Mouse (Mus musculus): ENCODE measurements around the gene Ndufa4l2.

Gene Ndufa4l2

DNA sequence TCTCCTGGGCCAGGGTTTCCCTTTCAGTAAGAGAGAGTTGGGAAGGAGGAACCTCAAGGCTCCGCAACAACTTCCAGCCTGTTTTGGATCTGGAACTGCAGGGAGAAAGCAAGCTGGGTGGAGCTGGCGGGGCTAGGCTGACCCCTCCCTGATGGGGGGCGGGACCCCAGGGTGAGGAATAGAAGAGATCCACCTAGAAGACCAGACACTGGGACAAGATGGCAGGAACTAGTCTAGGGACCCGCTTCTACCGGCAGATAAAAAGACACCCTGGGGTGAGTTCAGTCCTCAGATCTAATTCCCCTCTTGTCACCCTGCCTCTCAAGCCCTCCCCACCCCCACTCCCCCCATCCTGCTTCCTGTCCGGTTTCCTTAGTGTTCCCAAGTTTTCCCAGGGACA is at the start of gene Ndufa4l2:
Ndufa4l2 (plus strand) TSS at position 204 of the 400 bp plus-strand sequence.
- DNase-seq (ENCODE audit: low spot score): no peak

- peak; percentile 28 for DNase-seq (ENCODE audit: low spot score)
Measured at GRCm38 (mm10) chr10:127471281-127471988, 43.3 kb upstream of the Ndufa4l2 start.

GRCm38 (mm10) chr10:127472722-127473121 is 42.0 kb upstream of the Ndufa4l2 start:
- peak; percentile 9 for DNase-seq (ENCODE audit: low spot score)

DNA sequence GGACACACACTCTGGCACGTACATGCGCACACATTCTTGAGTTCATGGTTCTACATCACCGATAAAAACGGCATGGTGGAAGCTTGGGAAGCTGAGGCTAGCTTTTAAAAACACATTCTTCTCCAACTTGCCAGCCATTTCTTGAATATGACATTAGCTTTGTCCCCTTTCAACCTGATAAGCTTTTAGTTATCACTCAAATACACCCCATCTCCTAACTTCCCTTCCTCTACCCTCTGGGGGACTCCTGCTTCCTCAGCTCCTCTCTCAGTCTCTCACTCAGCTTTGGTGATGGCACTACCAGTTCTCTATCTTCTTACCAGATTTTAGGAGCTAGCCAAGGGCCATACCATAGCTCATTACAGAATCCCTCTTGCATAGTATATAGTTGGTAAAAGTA is 39.6 kb upstream of the Ndufa4l2 start:
- no peak for DNase-seq (ENCODE audit: low spot score)

- DNase-seq (ENCODE audit: low spot score): no peak
Measured at GRCm38 (mm10) chr10:127476541-127476940, 38.2 kb upstream of the Ndufa4l2 start.

DNA sequence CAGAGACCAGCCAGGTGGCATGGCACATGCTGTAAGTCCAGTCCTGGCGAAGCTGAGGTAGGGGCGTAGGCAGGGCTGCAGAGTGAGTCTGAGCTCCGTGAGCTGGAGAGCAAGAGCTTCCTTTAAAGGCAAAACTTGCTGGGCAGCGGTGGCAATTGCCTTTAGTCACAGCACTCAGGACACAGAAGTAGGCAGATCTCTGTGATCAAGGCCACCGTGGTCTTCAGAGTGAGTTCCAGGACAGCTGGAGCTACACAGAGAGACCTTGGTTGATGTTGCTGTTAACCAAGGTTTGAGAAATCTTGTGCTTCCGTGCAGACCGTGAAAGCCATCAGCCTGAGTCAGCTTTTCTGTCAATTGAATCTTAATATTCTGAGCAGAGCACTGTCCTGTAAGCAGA is 37.5 kb upstream of the Ndufa4l2 start:
- no peak for DNase-seq (ENCODE audit: low spot score)

GRCm38 (mm10) chr10:127479131-127479530 is 35.6 kb upstream of the Ndufa4l2 start:
- DNase-seq (ENCODE audit: low spot score): no peak

- no peak for DNase-seq (ENCODE audit: low spot score)
Measured at GRCm38 (mm10) chr10:127480833-127481813, 33.6 kb upstream of the Ndufa4l2 start.

DNA sequence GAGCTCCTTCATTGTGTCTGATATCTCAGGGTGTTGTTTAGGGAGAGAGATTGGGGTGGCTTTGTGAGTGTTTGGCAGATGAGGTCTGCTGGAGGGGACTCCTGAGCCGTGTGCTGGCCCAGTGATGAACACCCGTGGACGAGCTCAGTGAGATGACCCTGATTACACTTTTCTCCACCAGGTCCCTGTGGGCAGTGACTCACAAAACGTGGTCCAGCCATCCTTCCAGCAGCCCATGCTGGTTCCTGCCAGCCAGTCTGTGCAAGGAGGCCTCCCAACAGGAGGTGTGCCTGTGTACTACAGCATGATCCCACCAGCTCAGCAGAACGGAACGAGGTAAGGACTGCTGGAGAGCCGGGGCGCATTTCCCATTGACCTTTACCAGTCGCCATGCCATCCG is 29.5 kb upstream of the Ndufa4l2 start:
- no peak for DNase-seq (ENCODE audit: low spot score)

DNA sequence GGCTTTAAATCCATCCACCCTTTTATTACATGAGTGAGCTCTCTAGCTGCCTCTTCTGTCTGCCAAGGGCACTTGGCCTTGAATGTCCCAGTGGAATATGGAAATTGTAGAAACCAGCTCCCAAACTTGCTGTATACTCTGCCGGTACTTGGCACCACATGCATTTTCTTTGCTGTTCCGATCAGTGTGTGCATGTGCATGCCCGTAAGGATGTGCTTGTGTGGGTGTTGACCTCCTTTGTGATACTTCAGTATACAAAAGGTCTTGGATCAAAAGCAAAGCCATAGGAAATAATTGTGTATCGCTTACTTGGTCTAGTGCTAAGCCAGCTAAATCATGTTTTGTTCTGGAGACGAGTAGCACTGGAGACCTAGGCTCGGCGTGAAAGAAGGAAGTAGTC is 25.9 kb upstream of the Ndufa4l2 start:
- no peak for DNase-seq (ENCODE audit: low spot score)

DNA sequence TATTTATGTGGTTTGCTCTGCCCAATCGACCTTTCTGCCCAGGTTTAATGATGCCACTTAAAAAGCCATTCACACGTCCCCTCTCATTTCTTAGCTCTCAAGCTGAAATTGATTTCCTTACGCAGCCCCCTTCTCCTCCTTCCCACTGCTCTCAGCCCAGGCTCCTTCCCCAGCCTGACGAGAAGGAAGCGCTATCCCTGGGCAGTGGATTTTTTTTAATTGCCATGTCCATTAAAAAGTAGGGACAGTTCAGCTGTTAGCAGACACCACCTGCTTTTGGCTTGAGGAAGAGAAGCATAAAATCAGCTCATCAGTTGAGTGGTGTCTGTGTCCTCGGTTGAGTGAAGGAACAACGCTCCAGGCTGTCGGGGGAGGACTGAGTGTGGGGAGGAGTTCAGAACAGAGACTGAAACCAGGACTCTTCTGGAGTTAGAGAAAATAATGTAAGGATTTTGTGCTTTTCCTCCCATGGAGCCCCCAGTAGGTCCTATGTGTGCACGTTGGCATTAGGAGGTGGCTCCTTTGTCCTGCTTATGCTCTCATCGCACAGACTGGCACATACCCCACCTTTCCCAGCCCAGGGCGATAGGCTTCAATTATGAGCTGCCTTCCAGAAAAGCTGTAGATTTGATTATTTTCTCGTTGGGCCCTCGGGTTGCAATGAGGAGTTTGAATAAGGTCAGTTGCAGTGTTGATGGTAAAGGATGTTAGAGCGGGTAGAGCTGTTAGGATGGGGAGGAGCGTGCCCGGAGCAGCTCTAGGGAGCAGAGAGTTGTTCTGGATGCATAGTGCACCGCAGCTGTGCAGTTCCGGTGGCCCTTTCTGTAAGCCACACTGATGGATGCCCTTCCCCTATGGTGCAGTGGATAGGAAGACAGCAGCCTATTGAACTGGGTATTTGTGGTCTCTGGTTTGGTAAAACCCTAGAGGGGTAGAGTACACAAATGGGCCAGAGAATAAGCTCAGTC is 24.3 kb upstream of the Ndufa4l2 start:
- no peak for DNase-seq (ENCODE audit: low spot score)

DNA sequence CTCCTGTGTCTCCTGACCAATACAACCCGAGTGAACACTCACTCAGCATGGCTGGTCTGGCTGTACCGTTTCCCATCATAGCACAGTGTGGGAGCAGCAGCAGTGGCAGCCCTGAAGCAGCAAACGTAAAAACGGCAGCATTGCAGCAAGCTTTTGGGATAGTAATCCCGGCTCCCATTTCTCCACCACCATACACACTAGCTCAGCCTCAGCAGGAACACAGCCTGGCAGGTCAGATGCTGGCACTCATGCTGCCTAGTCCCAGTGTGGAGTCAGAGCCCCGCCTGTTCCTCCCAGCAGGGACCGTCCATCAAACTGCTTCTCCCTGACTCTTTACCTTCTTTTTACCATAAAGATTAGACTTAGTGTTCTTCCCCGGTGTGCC is 23.6 kb upstream of the Ndufa4l2 start:
- DNase-seq (ENCODE audit: low spot score): no peak

- no peak for DNase-seq (ENCODE audit: low spot score)
Measured at GRCm38 (mm10) chr10:127492118-127492517, 22.6 kb upstream of the Ndufa4l2 start.

DNA sequence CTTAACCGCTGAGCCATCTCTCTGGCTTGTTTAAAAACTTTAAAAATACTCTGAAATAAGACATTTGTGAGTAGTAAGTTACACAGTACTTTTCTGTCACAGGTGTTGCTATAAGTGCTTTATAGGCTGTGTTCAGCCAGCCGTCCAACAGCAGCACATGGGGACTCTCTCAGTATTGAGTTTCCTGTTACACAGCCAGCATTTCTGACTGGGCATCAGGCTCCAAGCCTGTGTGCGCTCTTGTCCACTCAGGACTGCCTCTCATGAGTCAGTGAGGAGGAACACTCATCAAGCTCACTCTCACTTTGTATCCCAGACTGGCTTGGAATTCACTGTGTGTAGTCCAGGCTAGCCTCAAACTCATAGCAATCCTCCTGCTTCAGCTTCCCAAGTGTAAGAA is 18.6 kb upstream of the Ndufa4l2 start:
- DNase-seq (ENCODE audit: low spot score): no peak

- no peak for DNase-seq (ENCODE audit: low spot score)
Measured at GRCm38 (mm10) chr10:127499516-127499915, 15.3 kb upstream of the Ndufa4l2 start.

GRCm38 (mm10) chr10:127500042-127500441 is 14.7 kb upstream of the Ndufa4l2 start:
- no peak for DNase-seq (ENCODE audit: low spot score)

- no peak for DNase-seq (ENCODE audit: low spot score)
Measured at GRCm38 (mm10) chr10:127500894-127501893, 13.6 kb upstream of the Ndufa4l2 start, which contains the start of gene Stac3. TSS of gene Stac3 (plus strand) at chr10:127501686.

- peak; percentile 80 for DNase-seq (ENCODE audit: low spot score)
Measured at GRCm38 (mm10) chr10:127508239-127508638, 6.5 kb upstream of the Ndufa4l2 start.

DNA sequence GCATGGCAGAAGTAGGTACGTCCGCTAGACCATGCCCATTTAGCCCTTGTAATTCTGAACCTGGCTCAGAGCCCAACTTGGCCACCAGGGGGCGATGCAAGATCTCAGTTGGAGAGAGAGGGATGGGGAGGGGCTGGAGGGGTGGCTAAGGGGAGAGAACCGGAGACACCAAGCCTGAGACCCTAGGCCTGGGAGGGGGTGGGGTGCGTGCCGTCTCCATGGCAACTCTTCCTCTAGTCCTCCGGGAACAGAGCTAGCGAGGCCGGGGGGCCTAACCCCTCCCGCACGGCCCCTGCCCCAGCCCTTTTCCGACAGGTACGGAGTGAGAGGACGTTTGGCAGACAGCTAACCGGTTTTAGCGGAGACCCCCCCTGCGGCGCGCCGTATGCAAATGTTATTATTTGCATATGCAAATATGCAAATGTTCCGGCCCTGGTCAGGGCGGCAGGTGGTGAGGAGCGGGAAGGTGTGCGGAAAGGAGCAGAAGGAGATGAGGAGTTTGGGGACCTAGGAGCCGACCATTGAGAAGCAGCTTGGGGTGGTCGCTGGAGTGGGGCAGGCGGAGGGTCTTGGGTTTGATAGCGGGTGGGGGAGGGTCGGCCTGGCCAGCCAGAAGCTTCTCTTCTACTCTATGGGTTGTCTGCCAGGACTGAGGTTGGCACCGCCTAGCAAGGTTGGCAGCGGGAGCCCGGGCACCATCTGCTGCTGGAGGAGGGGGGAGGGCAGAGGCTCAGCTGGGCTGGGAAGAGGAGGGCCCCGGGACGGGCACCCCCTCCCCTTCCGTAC is 5.5 kb upstream of the Ndufa4l2 start:
- DNase-seq (ENCODE audit: low spot score): peak; percentile 80
